Mouse (Mus musculus) urinary bladder, postnatal 25 days (tissue): ENCODE results near the gene Tusc2.
A peak's percentile ranks its signal among the peaks of the same experiment; 100 is the strongest.

Source experiments
- DNase-seq: peaks from one replicate; pipeline ENCODE4 v3.0.0; 2022; ENCODE audit warnings: low spot score

The Tusc2 gene

DNA sequence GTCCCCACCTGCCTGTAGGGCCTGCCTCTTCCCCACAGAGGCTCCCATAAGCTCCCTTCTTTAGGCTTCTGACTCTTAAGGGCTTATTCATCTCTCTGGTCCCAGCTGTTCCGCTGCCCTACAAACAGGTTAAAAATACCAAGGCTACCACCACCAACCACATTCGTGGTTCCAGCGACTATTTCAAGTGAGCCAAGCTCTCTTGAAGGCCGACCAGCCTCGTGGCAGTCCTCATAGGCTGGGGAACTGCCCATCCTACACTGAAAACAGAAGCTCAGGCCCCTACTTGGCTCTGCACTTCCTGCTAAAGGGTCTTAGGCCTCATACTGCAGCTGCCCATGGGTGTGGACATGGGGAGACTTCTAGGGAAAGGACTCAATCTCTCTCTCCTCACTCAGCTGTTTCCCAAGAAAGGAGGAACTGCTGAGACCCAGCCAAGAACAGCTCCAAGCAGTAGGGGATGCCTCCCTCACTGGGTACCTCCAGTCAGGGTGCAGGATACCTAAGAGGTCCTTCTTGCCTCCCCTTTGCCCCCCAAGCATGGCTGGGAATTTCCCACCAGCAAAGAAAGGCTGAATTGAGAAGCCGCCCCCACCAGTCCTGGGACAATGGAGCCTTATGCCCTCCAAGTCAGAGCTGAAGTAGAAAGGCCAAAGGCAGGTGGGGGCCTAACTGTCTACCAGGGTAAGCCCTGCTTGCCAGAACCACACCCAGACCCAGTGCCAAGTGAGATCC is 48.6 kb downstream of the Tusc2 start:
- no peak for DNase-seq

GRCm38 (mm10) chr9:107612191-107612944 is 49.3 kb downstream of the Tusc2 start:
- peak; percentile 99 for DNase-seq

DNA sequence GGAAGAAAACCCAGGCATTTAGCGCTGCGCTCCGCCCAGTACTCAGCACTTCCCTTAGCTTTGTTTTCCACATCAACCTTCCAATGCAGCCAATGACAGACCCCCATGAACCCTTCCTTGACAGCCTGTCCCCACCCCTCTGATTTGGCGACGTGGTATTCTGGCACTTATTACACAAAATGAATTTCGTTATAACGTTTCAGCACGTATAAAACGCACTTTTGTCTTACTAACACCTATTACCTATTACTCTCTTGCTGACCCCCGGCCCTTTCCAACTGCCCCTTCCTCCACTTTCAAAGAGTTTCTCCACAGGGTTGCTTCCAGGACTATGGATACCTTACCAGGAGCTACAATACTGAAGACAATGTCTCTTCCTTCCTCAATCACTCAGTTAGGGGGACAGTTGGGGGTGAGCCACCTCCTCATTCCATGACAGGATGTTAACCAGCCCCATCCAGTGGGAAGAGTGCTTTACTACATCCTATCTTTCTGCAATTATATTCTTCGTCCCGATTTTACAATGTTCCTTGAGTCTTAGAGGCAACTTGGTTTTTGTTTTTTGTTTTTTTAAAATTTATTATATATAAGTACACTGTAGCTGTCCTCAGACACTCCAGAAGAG is 50.0 kb downstream of the Tusc2 start:
- DNase-seq, result no peak

DNA sequence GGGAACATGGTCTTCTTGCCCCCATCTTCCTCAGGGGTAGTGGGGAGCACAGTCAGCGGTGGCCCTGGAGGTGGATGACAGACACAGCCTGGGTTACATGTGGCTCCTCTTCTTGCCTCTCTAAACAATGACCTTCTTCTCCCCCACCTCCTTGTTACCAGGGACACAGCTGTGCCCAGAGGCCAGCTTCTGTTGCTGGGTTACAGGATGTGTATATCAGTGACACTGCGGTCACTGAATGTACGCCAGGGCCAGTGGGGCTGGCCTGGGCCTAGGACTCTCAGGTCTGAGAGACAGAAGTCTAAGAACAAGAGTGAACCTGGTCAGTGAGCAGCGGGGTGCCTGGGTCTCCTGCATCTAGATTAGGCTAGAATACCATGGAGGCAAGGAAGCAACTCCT is 52.0 kb downstream of the Tusc2 start:
- no peak for DNase-seq
